Mouse (Mus musculus): ENCODE measurements around the gene Tnfaip8l1. TPM values are rescaled to one million over a fixed set of nuclear protein-coding genes. Genes with fewer than 3 reads are reported as not detected.

Gene Tnfaip8l1
- 10.2 and 11.0 TPM in 2 replicates for polyA plus RNA-seq (2014; fragmentation: Nextera tagmentation; extraction: Ambion mirVana)

- Histone ChIP-seq H3K4me2 (ENCODE audit: low read depth) (peak within 1 kb of the TSS; percentile 68), H3K4me3 (ENCODE audit: low read depth, low read length) (peak within 1 kb of the TSS; percentile 35), H3K9me3 (ENCODE audit: control insufficient read depth, low read length) (no peaks in the 10 kb centered on the region), H3K9ac (ENCODE audit: low read length) (peak within 1 kb of the TSS; percentile 41), H3K27ac (ENCODE audit: low read depth, low read length) (0 out of 2 replicates have a peak within 1 kb of the TSS, but pooled peaks have one; percentile 1), H3K4me1 (ENCODE audit: control insufficient read depth, insufficient read depth, low read length) (peaks cover 10% of the 10 kb centered on the region; the same call in 1 of the 2 replicates), H3K27me3 (ENCODE audit: control insufficient read depth, insufficient read depth, low read length) (0 out of 2 replicates have a peak, but pooled peaks cover 2% of the 10 kb centered on the region), H3K36me3 (ENCODE audit: control insufficient read depth, insufficient read depth, low read length) (no peaks in the 10 kb centered on the region)
- ATAC-seq (ENCODE audit: insufficient read depth, low FRiP score, low TSS enrichment) (peak; percentile 97), DNase-seq (ENCODE audit: low spot score) (peak; percentile 93)
- WGBS, result 2% methylated on average over 30 of the region's 30 CpGs
Observed at GRCm38 (mm10) chr17:56162231-56162774, at the start of gene Tnfaip8l1. Gene Tnfaip8l1 (plus strand): TSS chr17:56162477.

- WGBS, result 76% methylated on average over 3 of the region's 3 CpGs
- H3K27me3 ChIP-seq (ENCODE audit: control insufficient read depth, insufficient read depth, low read length), result peaks cover 5% of the 10 kb centered on the region
- H3K4me3 ChIP-seq (ENCODE audit: low read depth, low read length), result no peak overlapping the region
- H3K4me2 ChIP-seq (ENCODE audit: low read depth), result no peak overlapping the region
- DNase-seq (ENCODE audit: low spot score), result no peak
- H3K4me1 ChIP-seq (ENCODE audit: control insufficient read depth, insufficient read depth, low read length), result peaks cover 5% of the 10 kb centered on the region; the same call in 1 of the 2 replicates
- no peak for ATAC-seq (ENCODE audit: insufficient read depth, low FRiP score, low TSS enrichment)
- H3K9me3 ChIP-seq (ENCODE audit: control insufficient read depth, low read length), result no peaks in the 10 kb centered on the region
- H3K9ac ChIP-seq (ENCODE audit: low read length), result no peak overlapping the region; the same call in 1 of the 2 replicates
- no peaks in the 10 kb centered on the region for H3K36me3 ChIP-seq (ENCODE audit: control insufficient read depth, insufficient read depth, low read length)
- no peak overlapping the region for H3K27ac ChIP-seq (ENCODE audit: low read depth, low read length)
Observed at GRCm38 (mm10) chr17:56112743-56113142, 49.5 kb upstream of the Tnfaip8l1 start.

GRCm38 (mm10) chr17:56116193-56116592, 46.1 kb upstream of the Tnfaip8l1 start:
- H3K9me3 ChIP-seq (ENCODE audit: control insufficient read depth, low read length), result no peaks in the 10 kb centered on the region
- no peak overlapping the region for H3K4me2 ChIP-seq (ENCODE audit: low read depth)
- H3K27ac ChIP-seq (ENCODE audit: low read depth, low read length), result no peak overlapping the region
- ATAC-seq (ENCODE audit: insufficient read depth, low FRiP score, low TSS enrichment) (no peak), DNase-seq (ENCODE audit: low spot score) (no peak)
- H3K4me1 ChIP-seq (ENCODE audit: control insufficient read depth, insufficient read depth, low read length), result peaks cover 7% of the 10 kb centered on the region; the same call in 1 of the 2 replicates
- H3K4me3 ChIP-seq (ENCODE audit: low read depth, low read length), result no peak overlapping the region
- no peak overlapping the region for H3K9ac ChIP-seq (ENCODE audit: low read length)
- WGBS, result 79% methylated on average over 10 of the region's 10 CpGs
- H3K27me3 ChIP-seq (ENCODE audit: control insufficient read depth, insufficient read depth, low read length), result peaks cover 31% of the 10 kb centered on the region
- no peaks in the 10 kb centered on the region for H3K36me3 ChIP-seq (ENCODE audit: control insufficient read depth, insufficient read depth, low read length)

GRCm38 (mm10) chr17:56117251-56117710, 45.0 kb upstream of the Tnfaip8l1 start, which contains the start of gene Plin5:
Gene Plin5 (minus strand): TSS chr17:56117596.
- Histone ChIP-seq H3K4me3 (ENCODE audit: low read depth, low read length) (peak within 1 kb of the TSS; percentile 15; the same call in 1 of the 2 replicates), H3K4me2 (ENCODE audit: low read depth) (peak within 1 kb of the TSS; percentile 43), H3K4me1 (ENCODE audit: control insufficient read depth, insufficient read depth, low read length) (peaks cover 7% of the 10 kb centered on the region; the same call in 1 of the 2 replicates), H3K9me3 (ENCODE audit: control insufficient read depth, low read length) (0 out of 2 replicates have a peak, but pooled peaks cover 3% of the 10 kb centered on the region), H3K27me3 (ENCODE audit: control insufficient read depth, insufficient read depth, low read length) (peaks cover 42% of the 10 kb centered on the region), H3K27ac (ENCODE audit: low read depth, low read length) (no peak within 1 kb of the TSS), H3K36me3 (ENCODE audit: control insufficient read depth, insufficient read depth, low read length) (no peaks in the 10 kb centered on the region), H3K9ac (ENCODE audit: low read length) (no peak within 1 kb of the TSS)
- ATAC-seq (ENCODE audit: insufficient read depth, low FRiP score, low TSS enrichment) (no peak), DNase-seq (ENCODE audit: low spot score) (peak; percentile 57)
- 1% methylated on average over 27 of the region's 27 CpGs for WGBS

GRCm38 (mm10) chr17:56119431-56119830, 42.8 kb upstream of the Tnfaip8l1 start:
- no peak for ATAC-seq (ENCODE audit: insufficient read depth, low FRiP score, low TSS enrichment)
- peaks cover 7% of the 10 kb centered on the region; the same call in 1 of the 2 replicates for H3K4me1 ChIP-seq (ENCODE audit: control insufficient read depth, insufficient read depth, low read length)
- H3K4me2 ChIP-seq (ENCODE audit: low read depth), result no peak overlapping the region
- H3K36me3 ChIP-seq (ENCODE audit: control insufficient read depth, insufficient read depth, low read length), result no peaks in the 10 kb centered on the region
- WGBS, result 46% methylated on average over 12 of the region's 12 CpGs
- no peak overlapping the region for H3K4me3 ChIP-seq (ENCODE audit: low read depth, low read length)
- H3K27me3 ChIP-seq (ENCODE audit: control insufficient read depth, insufficient read depth, low read length), result peaks cover 57% of the 10 kb centered on the region
- no peak overlapping the region for H3K27ac ChIP-seq (ENCODE audit: low read depth, low read length)
- no peak for DNase-seq (ENCODE audit: low spot score)
- no peak overlapping the region for H3K9ac ChIP-seq (ENCODE audit: low read length)
- peaks cover 10% of the 10 kb centered on the region for H3K9me3 ChIP-seq (ENCODE audit: control insufficient read depth, low read length)

- Histone ChIP-seq H3K9me3 (ENCODE audit: control insufficient read depth, low read length) (peaks cover 10% of the 10 kb centered on the region), H3K36me3 (ENCODE audit: control insufficient read depth, insufficient read depth, low read length) (no peaks in the 10 kb centered on the region), H3K4me1 (ENCODE audit: control insufficient read depth, insufficient read depth, low read length) (peaks cover 7% of the 10 kb centered on the region; the same call in 1 of the 2 replicates), H3K27me3 (ENCODE audit: control insufficient read depth, insufficient read depth, low read length) (peaks cover 64% of the 10 kb centered on the region), H3K4me3 (ENCODE audit: low read depth, low read length) (no peak overlapping the region), H3K4me2 (ENCODE audit: low read depth) (no peak overlapping the region), H3K27ac (ENCODE audit: low read depth, low read length) (no peak overlapping the region), H3K9ac (ENCODE audit: low read length) (no peak overlapping the region)
- DNase-seq (ENCODE audit: low spot score), result no peak
- WGBS, result 9% methylated on average over 65 of the region's 66 CpGs
- no peak for ATAC-seq (ENCODE audit: insufficient read depth, low FRiP score, low TSS enrichment)
Observed at GRCm38 (mm10) chr17:56119981-56120880, 42.0 kb upstream of the Tnfaip8l1 start.

- peaks cover 10% of the 10 kb centered on the region for H3K9me3 ChIP-seq (ENCODE audit: control insufficient read depth, low read length)
- no peak for DNase-seq (ENCODE audit: low spot score)
- 63% methylated on average over 2 of the region's 2 CpGs for WGBS
- H3K9ac ChIP-seq (ENCODE audit: low read length), result no peak within 1 kb of the TSS
- H3K4me2 ChIP-seq (ENCODE audit: low read depth), result no peak within 1 kb of the TSS
- H3K36me3 ChIP-seq (ENCODE audit: control insufficient read depth, insufficient read depth, low read length), result no peaks in the 10 kb centered on the region; the same call in 1 of the 2 replicates
- H3K27me3 ChIP-seq (ENCODE audit: control insufficient read depth, insufficient read depth, low read length), result peaks cover 65% of the 10 kb centered on the region
- H3K4me3 ChIP-seq (ENCODE audit: low read depth, low read length), result no peak within 1 kb of the TSS
- no peak for ATAC-seq (ENCODE audit: insufficient read depth, low FRiP score, low TSS enrichment)
- H3K4me1 ChIP-seq (ENCODE audit: control insufficient read depth, insufficient read depth, low read length), result peaks cover 7% of the 10 kb centered on the region; the same call in 1 of the 2 replicates
- no peak within 1 kb of the TSS for H3K27ac ChIP-seq (ENCODE audit: low read depth, low read length)
Observed at GRCm38 (mm10) chr17:56121826-56122225, 40.5 kb upstream of the Tnfaip8l1 start, which contains the start of gene Lrg1. Gene Lrg1 (minus strand): TSS chr17:56122001.

- Histone ChIP-seq H3K36me3 (ENCODE audit: control insufficient read depth, insufficient read depth, low read length) (no peaks in the 10 kb centered on the region; the same call in none of the 2 replicates), H3K27ac (ENCODE audit: low read depth, low read length) (no peak overlapping the region), H3K4me2 (ENCODE audit: low read depth) (no peak overlapping the region), H3K27me3 (ENCODE audit: control insufficient read depth, insufficient read depth, low read length) (peaks cover 63% of the 10 kb centered on the region), H3K9me3 (ENCODE audit: control insufficient read depth, low read length) (peaks cover 10% of the 10 kb centered on the region), H3K4me1 (ENCODE audit: control insufficient read depth, insufficient read depth, low read length) (0 out of 2 replicates have a peak, but pooled peaks cover 2% of the 10 kb centered on the region), H3K4me3 (ENCODE audit: low read depth, low read length) (no peak overlapping the region), H3K9ac (ENCODE audit: low read length) (no peak overlapping the region)
- DNase-seq (ENCODE audit: low spot score), result no peak
- no peak for ATAC-seq (ENCODE audit: insufficient read depth, low FRiP score, low TSS enrichment)
- WGBS, result 94% methylated on average over 12 of the region's 12 CpGs
Observed at GRCm38 (mm10) chr17:56123161-56123560, 39.1 kb upstream of the Tnfaip8l1 start.

Measured in neural tube, embryonic 11.5 days (tissue).